Comparison of ENCODE assay signal across 14 mouse cellular contexts in the genomic region with DNA sequence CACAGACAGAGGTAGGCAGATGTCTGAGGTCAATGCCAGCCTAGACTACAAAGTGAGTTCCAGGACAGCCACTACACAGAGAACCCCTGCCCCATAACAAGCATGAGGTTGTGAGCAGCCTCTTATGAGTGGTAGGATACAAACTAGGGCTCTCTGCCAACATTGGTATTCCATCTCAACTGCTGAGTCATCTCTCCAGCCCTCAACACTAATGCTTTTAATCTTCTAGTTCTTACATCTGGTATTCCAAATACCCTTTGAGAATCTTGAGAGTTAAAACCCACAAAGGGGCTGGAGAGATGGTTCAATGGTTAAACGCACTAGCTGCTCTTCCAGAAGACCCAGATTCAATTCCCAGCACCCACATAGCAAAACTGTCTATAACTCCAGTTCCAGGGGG. TPM values are rescaled to one million over a fixed set of nuclear protein-coding genes. Genes with fewer than 3 reads are reported as not detected.
A peak's percentile ranks its signal among the peaks of the same experiment; 100 is the strongest.
DNase-seq lines count a peak whose midpoint lies in the region; ATAC-seq lines count a peak whose summit lies in the region.
"Had no signal": no experiment of that assay in that cellular context is flagged by ENCODE, and none has a peak within 500 bp of the region (broad histone marks: within the 10 kb centered on the region; RNA-seq: fewer than 3 reads in every experiment).

No protein-coding gene starts in this region.

- peak; percentile 34 for DNase-seq in heart, adult 8-10 months (ENCODE audit: low spot score)
- peak; percentile 15 for DNase-seq in lung, postnatal 14 days
- no peak for DNase-seq in lung, postnatal 4 days
- peak; percentile 55 for DNase-seq in brain, adult 2 months (ENCODE audit: low read depth, low spot score)
- no peak for DNase-seq in urinary bladder, postnatal 4 days (ENCODE audit: low spot score in 2 of 2)
- DNase-seq in thymus, postnatal 36 days, result no peak
- DNase-seq: gastrocnemius, postnatal 25 days; kidney, adult 11 months; right cerebral cortex, postnatal 25 days; thymus, postnatal 4 days had no signal

- peaks cover 8% of the 10 kb centered on the region; the same call in 1 of the 2 replicates for H3K4me1 ChIP-seq in heart, embryonic 11.5 days (ENCODE audit: control insufficient read depth, insufficient read depth, low read length)
- H3K4me1 ChIP-seq: hindbrain, embryonic 10.5 days had no signal

- H3K9me3 ChIP-seq in heart, embryonic 11.5 days (replicated peaks; ENCODE audit: control insufficient read depth, low read length), result no peaks in the 10 kb centered on the region
- H3K9me3 ChIP-seq: forebrain, embryonic 13.5 days; hindbrain, embryonic 10.5 days; neural tube, embryonic 15.5 days had no signal

- no peak overlapping the region for H3K27ac ChIP-seq in heart, embryonic 11.5 days (ENCODE audit: low read depth, low read length)
- H3K27ac ChIP-seq: forebrain, embryonic 13.5 days; hindbrain, embryonic 10.5 days; neural tube, embryonic 15.5 days had no signal

- H3K36me3 ChIP-seq in heart, embryonic 11.5 days (ENCODE audit: control insufficient read depth, insufficient read depth, low read length), result peaks cover 8% of the 10 kb centered on the region

- ATAC-seq in heart, embryonic 11.5 days (replicated peaks; ENCODE audit: insufficient number of reproducible peaks, low FRiP score, low TSS enrichment), result no peak
- ATAC-seq: forebrain, embryonic 13.5 days had no signal

- WGBS in heart, embryonic 11.5 days (ENCODE audit: insufficient replicate concordance), result 79% methylated on average over 1 of the region's 1 CpGs

- H3K4me2 ChIP-seq in heart, embryonic 11.5 days, result no peak overlapping the region
- H3K4me2 ChIP-seq: forebrain, embryonic 13.5 days; neural tube, embryonic 15.5 days had no signal

- H3K9ac ChIP-seq in heart, embryonic 11.5 days (ENCODE audit: low read depth, low read length), result no peak overlapping the region
- H3K9ac ChIP-seq: forebrain, embryonic 13.5 days; neural tube, embryonic 15.5 days had no signal

- no peak overlapping the region for H3K4me3 ChIP-seq in heart, embryonic 11.5 days (ENCODE audit: low read depth, low read length)
- H3K4me3 ChIP-seq: forebrain, embryonic 13.5 days; hindbrain, embryonic 10.5 days; neural tube, embryonic 15.5 days had no signal

- H3K27me3 ChIP-seq in heart, embryonic 11.5 days (ENCODE audit: control insufficient read depth, insufficient read depth, low read length), result no peaks in the 10 kb centered on the region
- H3K27me3 ChIP-seq: forebrain, embryonic 13.5 days; neural tube, embryonic 15.5 days had no signal

RNA-seq across cellular contexts. Expression of a gene that starts 18.1 kb away (rescaled TPM):
- 100 to 1,000 TPM; 121 to 145 (median 138) TPM for total RNA-seq in heart, adult 8-10 months (2022)
- polyA plus RNA-seq in heart, embryonic 11.5 days (2014; fragmentation: Nextera tagmentation; extraction: Ambion mirVana), result 525 and 599 TPM in 2 replicates

Comparison
In these comparisons a context has a peak if more than half of its experiments do, and no peak if none do; other contexts are left out.
1. DNase-seq: peak in heart, adult 8-10 months (single experiment), lung, postnatal 14 days (single experiment) and brain, adult 2 months (single experiment); none in lung, postnatal 4 days (0 of 2), urinary bladder, postnatal 4 days (0 of 2) and thymus, postnatal 36 days (0 of 2).